Mouse (Mus musculus): ENCODE data around the gene Map4k1. TPM values are rescaled to one million over a fixed set of nuclear protein-coding genes. Genes with fewer than 3 reads are reported as not detected.

Map4k1 gene
- total RNA-seq, 2 experiments from 2014 or later: 0.27 to 0.46 TPM

DNA sequence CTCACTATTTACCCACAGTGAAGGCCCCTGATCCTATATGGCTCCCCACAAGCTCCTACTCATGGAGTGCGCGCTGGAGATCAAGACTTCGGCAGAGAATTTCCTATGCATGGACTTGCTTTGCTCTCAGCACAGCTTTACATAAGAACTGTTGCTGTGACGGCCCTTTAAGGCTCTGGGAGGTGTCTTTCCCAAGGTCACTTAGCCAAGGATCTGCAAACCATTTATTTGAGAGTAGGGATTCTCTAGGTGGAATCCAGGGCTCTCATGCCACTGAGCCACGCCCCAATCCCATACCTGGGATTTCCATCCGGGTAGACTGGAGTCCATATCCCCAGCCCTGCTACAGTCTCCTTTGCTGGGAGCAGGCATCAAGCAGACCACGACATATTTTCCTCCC is 35.4 kb downstream of the Map4k1 start:
- DNase-seq: no peak
- intact Hi-C loops (cut with DNase I): no loop called here

DNA sequence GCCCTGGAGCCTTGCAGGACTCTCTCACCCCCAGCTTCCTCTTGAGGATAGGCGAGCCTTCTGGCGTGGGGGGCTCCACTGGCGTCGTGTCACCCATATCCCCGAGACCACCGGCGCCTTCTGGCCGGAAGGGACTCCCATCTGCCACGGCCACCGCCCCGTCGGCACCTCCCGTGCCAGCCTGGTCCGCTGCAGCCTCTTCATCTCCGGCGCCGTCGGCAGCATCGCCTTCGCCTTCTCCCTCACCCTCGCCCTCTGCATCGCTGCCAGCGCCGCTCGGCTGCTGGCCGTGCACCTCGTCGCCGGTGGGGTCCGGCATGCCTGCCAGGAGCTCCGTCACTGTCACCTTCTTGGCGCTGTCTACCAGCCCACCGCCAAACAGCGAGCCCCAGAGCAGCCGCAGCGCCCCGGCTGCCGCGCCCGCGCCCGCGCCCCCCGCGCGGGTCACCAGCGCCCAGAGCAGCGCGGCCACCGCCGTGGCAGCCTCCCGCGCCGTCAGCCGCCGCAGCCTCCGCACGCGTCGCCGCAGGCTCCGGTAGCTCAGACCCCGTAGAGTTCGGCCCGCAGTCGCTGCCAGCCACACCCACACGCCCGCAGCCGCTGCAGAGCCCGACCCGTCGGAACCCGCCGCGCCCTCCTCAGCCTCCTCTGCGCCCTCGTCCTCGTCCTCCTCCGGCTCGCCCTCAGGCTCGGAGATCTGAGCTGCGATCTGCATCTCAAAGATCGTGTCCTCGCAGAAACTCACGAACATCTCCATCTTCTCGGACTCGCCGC is 37.8 kb downstream of the Map4k1 start:
- intact Hi-C loops (cut with DNase I): no loop called here
- no peak for DNase-seq

GRCm38 (mm10) chr7:29022479-29022878 is 40.6 kb downstream of the Map4k1 start:
- DNase-seq: no peak
- intact Hi-C loops (cut with DNase I): no loop called here

DNA sequence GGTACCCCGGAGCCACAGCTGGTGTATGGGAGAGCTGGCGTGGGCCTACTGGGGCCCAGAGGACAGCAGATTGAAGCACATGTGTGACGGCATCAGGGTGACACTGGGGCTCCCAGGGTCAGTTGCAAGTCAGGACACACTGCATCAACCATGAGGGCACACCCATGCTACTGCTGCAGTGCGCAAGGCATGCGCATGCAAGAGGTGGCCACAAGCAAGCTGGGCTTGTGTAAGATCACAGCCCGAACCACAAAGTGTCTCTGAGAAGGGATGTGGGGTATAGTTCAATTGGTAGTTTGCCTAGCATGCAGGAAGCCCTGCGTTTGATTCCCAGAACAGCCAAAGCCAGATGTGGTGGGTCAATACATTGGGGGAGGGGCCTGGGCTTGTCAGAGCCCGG is 41.7 kb downstream of the Map4k1 start:
- no peak for DNase-seq
- intact Hi-C loops (cut with DNase I): no loop called here

DNA sequence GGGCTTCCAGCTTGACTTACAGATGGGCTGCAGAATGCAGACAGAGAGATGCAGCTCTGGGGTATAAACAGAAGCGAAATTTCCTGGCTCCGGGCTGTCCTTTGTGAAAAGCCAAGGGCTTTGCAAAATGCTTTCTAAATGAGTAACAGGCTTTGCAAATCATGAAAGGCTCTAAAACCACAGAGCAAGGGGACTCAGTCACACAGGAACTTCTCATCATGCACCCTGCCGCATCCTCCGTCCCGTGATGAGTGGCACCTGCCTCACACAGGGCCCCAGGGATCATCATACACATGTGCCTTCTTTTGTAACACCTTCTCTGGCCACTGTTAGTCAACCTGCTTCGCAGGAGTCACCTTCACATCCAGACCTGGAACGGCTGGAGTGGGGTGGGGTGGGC is 43.7 kb downstream of the Map4k1 start:
- DNase-seq: no peak
- intact Hi-C loops (cut with DNase I): no loop called here

GRCm38 (mm10) chr7:29026195-29026594 is 44.3 kb downstream of the Map4k1 start:
- intact Hi-C loops (cut with DNase I): no loop called here
- DNase-seq: no peak

GRCm38 (mm10) chr7:29026811-29027210 is 45.0 kb downstream of the Map4k1 start:
- intact Hi-C loops (cut with DNase I): no loop called here
- DNase-seq: no peak

DNA sequence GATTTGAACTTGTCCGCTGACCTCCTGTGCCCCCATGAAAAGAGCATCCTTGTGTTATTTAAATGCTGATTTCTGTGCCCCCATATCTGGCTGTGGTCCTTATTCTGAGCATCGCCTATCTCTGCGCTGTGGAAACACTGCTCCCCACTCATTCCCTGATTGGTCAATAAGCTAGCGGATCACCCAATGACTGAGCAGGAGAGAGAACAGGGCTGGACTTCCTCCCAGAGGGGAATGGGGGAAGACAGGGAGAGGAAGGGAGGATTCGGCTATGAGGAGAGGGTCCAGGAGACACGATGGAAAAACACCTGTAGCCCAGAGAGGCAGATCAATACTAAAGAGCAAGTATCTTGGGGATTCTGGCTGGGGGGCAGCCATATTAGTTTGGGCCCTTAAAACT is 46.9 kb downstream of the Map4k1 start:
- intact Hi-C loops (cut with DNase I): no loop called here
- no peak for DNase-seq

DNA sequence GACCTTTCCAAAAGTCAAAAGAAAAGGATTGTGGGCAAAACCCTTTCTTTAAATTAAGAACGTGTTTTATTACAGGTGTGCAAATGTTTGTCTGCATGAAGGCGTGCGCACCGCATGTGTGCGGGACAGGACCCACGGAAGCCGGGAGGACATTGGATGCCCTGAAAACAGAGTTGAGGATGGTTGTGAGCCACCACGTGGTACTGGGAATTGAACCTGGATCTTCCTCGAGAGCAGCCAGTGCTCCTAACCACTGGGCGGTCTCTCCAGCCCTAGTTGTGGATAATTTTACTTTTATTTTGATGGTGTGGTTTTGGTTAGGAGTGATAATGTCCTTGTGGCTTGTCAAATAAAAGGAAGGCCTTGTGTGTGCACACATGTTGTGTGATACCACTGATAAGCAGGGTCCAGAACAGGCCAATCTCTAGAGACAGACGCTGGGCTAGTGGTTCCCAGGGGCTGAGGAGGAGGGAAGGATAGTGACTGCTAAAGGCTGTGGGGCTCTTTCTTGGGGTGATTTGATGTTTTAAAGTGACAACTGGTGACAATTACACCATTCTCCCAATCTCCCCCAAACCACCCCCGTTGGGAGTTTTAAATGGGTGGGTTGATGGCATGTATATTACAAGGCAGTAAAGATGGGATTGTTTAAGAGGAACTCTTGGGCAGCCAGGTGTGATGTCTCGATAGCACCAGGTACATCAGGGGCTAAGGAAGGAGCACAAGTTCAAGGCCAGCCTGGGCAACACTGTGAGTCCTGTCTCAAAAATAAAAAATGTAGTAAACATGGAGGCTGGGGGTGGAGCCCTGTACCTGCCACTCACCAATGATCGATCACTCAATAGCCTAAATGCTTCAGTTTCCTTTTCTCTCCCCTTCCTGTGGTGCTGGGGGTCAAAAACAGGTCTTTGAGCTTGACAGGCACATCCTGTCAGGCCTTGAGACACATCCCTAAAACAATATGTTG is 48.1 kb downstream of the Map4k1 start:
- intact Hi-C loops (cut with DNase I): no loop called here

GRCm38 (mm10) chr7:29031641-29032040 is 49.8 kb downstream of the Map4k1 start:
- intact Hi-C loops (cut with DNase I): no loop called here
- DNase-seq: no peak

More for the DNA sequence above, 48.1 kb downstream of the Map4k1 start:
- no peak for DNase-seq

- intact Hi-C loops (cut with DNase I): no loop called here
These were observed 50.8 kb downstream of the Map4k1 start for GRCm38 (mm10) chr7:29032685-29033084.

DNA sequence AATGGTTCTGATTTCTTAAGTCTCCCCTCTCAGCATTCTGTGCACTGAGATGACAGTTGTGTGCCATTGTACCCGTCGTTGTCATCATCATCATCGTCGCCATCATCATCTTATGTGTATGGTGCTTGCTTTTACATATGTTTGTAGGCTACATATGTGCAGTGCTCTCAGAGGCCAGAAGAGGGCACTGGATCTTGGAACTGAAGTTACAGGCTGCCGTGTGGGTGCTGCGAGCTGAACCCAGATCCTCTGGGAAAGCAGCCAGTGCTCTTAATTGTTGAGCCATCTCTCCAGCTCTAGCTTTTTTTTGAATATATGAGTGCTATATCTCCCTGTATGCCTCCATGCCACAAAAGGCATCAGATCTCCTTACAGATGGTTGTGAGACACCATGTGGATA is 55.4 kb downstream of the Map4k1 start:
- DNase-seq: no peak
- intact Hi-C loops (cut with DNase I): no loop called here

More at GRCm38 (mm10) chr7:29032685-29033084, 50.8 kb downstream of the Map4k1 start:
- DNase-seq: no peak

GRCm38 (mm10) chr7:29039604-29039984 is 57.7 kb downstream of the Map4k1 start:
- peak; percentile 50 to 69 for DNase-seq
- intact Hi-C loops (cut with DNase I): no loop called here

GRCm38 (mm10) chr7:29039985-29040661 is 58.3 kb downstream of the Map4k1 start:
- no peak for DNase-seq
- intact Hi-C loops (cut with DNase I): no loop called here

DNA sequence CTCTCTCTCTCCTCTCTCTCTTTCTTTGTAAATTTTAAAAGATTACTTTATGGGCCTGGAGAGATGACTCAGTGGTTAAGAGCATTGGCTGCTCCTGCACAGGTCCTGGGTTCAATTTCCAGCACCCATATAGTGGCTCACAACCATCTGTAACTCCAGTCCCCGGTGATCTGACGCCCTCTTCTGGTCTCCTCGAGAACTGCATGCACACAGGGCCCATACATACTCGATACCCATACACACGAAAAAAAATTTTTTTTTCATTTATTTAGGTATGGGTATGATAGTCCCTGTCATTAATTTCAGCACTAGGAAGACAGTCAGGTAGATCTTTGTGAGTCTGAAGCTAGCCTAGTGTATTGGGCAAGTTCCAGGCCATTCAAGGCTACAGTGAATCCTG is 59.3 kb downstream of the Map4k1 start:
- intact Hi-C loops (cut with DNase I): no loop called here
- DNase-seq: no peak

GRCm38 (mm10) chr7:29043016-29043673 is 61.3 kb downstream of the Map4k1 start:
- intact Hi-C loops (cut with DNase I): no loop called here
- DNase-seq: peak; percentile 61 to 71

DNA sequence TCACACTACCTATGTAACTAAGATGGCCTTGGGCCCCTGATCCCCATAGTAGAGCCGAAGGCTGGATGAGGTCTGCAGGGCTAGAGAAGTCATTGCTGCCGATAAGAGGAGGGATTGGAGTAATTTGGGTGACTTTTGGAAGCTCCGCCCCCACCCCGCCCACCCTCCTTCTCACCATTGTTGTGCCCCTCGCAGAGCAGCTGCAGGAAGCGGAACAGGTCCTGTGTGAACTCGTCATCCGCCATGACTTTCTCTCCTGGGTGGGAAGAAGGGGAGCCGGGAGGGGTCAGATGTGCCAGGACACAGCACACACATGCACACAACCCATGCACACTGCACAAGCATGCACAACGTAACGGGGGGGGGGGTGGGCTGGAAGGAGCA is 61.8 kb downstream of the Map4k1 start:
- intact Hi-C loops (cut with DNase I): no loop called here
- no peak for DNase-seq

DNA sequence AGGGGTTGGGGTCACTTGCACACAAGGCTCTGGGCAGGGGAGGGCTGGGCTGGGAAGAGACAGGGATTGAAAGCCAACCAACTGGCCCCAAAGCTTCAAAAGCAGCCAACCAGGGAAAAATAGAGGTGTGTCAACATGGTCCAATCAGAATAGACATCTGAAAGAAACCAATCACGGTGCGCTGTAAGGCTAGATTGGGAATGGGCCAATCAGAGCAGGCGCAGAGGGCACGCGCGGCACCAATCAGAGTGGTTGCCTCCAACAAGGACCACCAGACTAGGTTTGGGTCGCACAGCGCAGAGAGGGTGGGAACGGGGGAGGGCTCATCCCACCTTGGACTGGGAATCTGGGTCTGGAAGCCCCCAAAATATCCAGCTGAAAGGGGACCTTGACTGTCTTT is 62.5 kb downstream of the Map4k1 start:
- no peak for DNase-seq
- intact Hi-C loops (cut with DNase I): no loop called here

- intact Hi-C loops (cut with DNase I): no loop called here
- no peak for DNase-seq
These were observed 64.7 kb downstream of the Map4k1 start for GRCm38 (mm10) chr7:29046533-29046932.

DNA sequence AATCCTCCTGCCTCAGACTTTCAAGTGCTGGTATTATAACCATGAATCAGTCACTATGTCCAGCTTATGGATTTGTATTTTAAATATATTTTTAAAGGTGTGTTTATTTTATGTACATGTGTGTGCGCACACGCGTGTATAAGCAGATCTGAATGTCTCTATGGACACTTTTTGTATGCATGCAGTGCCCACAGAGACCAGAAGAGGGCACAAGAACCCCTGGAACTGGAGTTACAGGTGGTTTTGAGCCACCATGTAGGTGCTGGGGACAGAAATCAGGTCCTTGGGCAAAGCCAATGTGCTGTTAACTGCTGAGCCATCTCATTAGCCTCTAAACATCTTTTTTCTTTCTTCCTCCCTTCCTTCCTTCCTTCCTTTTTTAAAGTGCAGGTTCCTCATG is 66.2 kb downstream of the Map4k1 start:
- no peak for DNase-seq
- intact Hi-C loops (cut with DNase I): no loop called here

GRCm38 (mm10) chr7:29048615-29049014 is 66.8 kb downstream of the Map4k1 start:
- no peak for DNase-seq
- intact Hi-C loops (cut with DNase I): no loop called here

Measured in gastrocnemius, postnatal 36 days (tissue).